Mouse (Mus musculus) stomach, postnatal 0 days (tissue): ENCODE results near the gene Iqcg. TPM values are rescaled to one million over a fixed set of nuclear protein-coding genes. Genes with fewer than 3 reads are reported as not detected.
"Not testable (repeated sequence)": the region's sequence is repeated elsewhere in the genome, so short reads cannot be mapped to it uniquely, and the experiment has no call there.

Source experiments
- ATAC-seq: fragments of 200-750 bp; cut with Nextera tagmentation; 2 replicates; pipeline ENCODE4 v1.8.0; 2017; ENCODE audit not compliant: low FRiP score, low TSS enrichment
- DNase-seq: peaks from one replicate; pipeline ENCODE4 v3.0.0-alpha.2; 2016; ENCODE audit warnings: low spot score
- H3K27ac ChIP-seq: fragments of 300-500 bp; sonication (generic); replicated peaks from 2 replicates; pipeline ENCODE4 v1.5.1; 2014; ENCODE audit warnings: mild to moderate bottlenecking, control low read depth
- H3K27me3 ChIP-seq: fragments of 300-500 bp; sonication (generic); 2 replicates; pipeline ENCODE4 v1.6.1; 2014; ENCODE audit warnings: low read length; ENCODE audit not compliant: control insufficient read depth, insufficient read depth
- H3K36me3 ChIP-seq: fragments of 300-500 bp; sonication (generic); 2 replicates; pipeline ENCODE4 v1.6.1; 2014; ENCODE audit warnings: low read length, mixed read lengths; ENCODE audit not compliant: control insufficient read depth, insufficient read depth
- H3K4me1 ChIP-seq: fragments of 300-500 bp; sonication (generic); replicated peaks from 2 replicates; pipeline ENCODE4 v1.6.1; 2014; ENCODE audit warnings: antibody characterized with exemption; ENCODE audit not compliant: control insufficient read depth, insufficient read depth
- H3K4me2 ChIP-seq: fragments of 300-500 bp; sonication (generic); replicated peaks from 2 replicates; pipeline ENCODE4 v1.6.1; 2014; ENCODE audit warnings: low read depth, mild to moderate bottlenecking, control low read depth, moderate library complexity
- H3K4me3 ChIP-seq: fragments of 300-500 bp; sonication (generic); 2 replicates; pipeline ENCODE4 v1.5.1; 2014; ENCODE audit warnings: low read depth, low read length, control low read depth
- H3K9ac ChIP-seq: fragments of 300-500 bp; sonication (generic); 2 replicates; pipeline ENCODE4 v1.6.1; 2014; ENCODE audit warnings: mild to moderate bottlenecking, low read length, control low read depth, mixed read lengths
- H3K9me3 ChIP-seq: fragments of 300-500 bp; sonication (generic); 2 replicates; pipeline ENCODE4 v1.6.1; 2016; ENCODE audit warnings: low read length; ENCODE audit not compliant: control insufficient read depth
- CTCF ChIP-seq: IDR thresholded peaks from 2 replicates; pipeline ENCODE4 v1.5.1; 2016; ENCODE audit warnings: antibody characterized with exemption, low read depth, mild to moderate bottlenecking, moderate library complexity
- EP300 ChIP-seq: optimal IDR thresholded peaks from 2 replicates; pipeline ENCODE3; 2016; ENCODE audit warnings: antibody characterized with exemption
- WGBS: fragments of 180-500 bp; shearing (Covaris S2); extraction: QIAGEN DNeasy Blood & Tissue Kit; methylation state at CpG from one replicate; pipeline ENCODE4 v1.1.7; 2014; 5-methylcytosine and 5-hydroxymethylcytosine counted together
- polyA plus RNA-seq: library from polyadenylated mRNA; unstranded; fragments of >200 nt; fragmentation: Nextera tagmentation; extraction: Ambion mirVana; gene quantifications from 2 replicates; pipeline ENCODE4 v1.2.1, GENCODE M21; 2015

Gene Iqcg
- polyA plus RNA-seq, 1 experiment from 2014 or later: 0.98 TPM

- Histone ChIP-seq H3K9me3 (no peaks in the 10 kb centered on the region), H3K36me3 (0 out of 2 replicates have a peak, but pooled peaks cover 10% of the 10 kb centered on the region), H3K4me3 (peak overlapping the region; percentile 77; the same call in 1 of the 2 replicates), H3K27ac (no peak overlapping the region), H3K4me2 (peak overlapping the region; percentile 73), H3K27me3 (no peaks in the 10 kb centered on the region), H3K4me1 (peaks cover 7% of the 10 kb centered on the region), H3K9ac (0 out of 2 replicates have a peak overlapping the region, but pooled peaks have one; percentile 38)
- 92% methylated on average over 16 of the region's 16 CpGs for WGBS
- DNase-seq (no peak), ATAC-seq (no peak)
- TF ChIP-seq EP300 (no peak), CTCF (no peak)
These were observed 2.0 kb upstream of the Iqcg start for GRCm38 (mm10) chr16:33058033-33058432.

GRCm38 (mm10) chr16:33056786-33057185 is 768 bp upstream of the Iqcg start:
- Histone ChIP-seq H3K36me3 (0 out of 2 replicates have a peak, but pooled peaks cover 10% of the 10 kb centered on the region), H3K4me3 (peak overlapping the region; percentile 77), H3K27me3 (no peaks in the 10 kb centered on the region), H3K4me2 (peak overlapping the region; percentile 73), H3K4me1 (peaks cover 6% of the 10 kb centered on the region), H3K9me3 (no peaks in the 10 kb centered on the region), H3K9ac (peak overlapping the region; percentile 78), H3K27ac (peak overlapping the region; percentile 90)
- under 1% methylated on average over 24 of the region's 24 CpGs for WGBS
- DNase-seq (no peak), ATAC-seq (peak; percentile 48)
- TF ChIP-seq EP300 (no peak), CTCF (no peak)

- no peak for DNase-seq
- H3K9ac ChIP-seq: no peak overlapping the region
These were observed 363 bp downstream of the Iqcg start for GRCm38 (mm10) chr16:33055655-33056054.

GRCm38 (mm10) chr16:33054927-33055326 is 1.1 kb downstream of the Iqcg start:
- not testable (repeated sequence) for H3K9me3 ChIP-seq, H3K9ac ChIP-seq, H3K4me3 ChIP-seq, H3K27ac ChIP-seq, ATAC-seq, DNase-seq, H3K4me2 ChIP-seq, H3K27me3 ChIP-seq, H3K4me1 ChIP-seq
- 90% methylated on average over 2 of the region's 2 CpGs for WGBS
- 0 out of 2 replicates have a peak, but pooled peaks cover 10% of the 10 kb centered on the region for H3K36me3 ChIP-seq

More at GRCm38 (mm10) chr16:33055655-33056054, 363 bp downstream of the Iqcg start:
- Histone ChIP-seq H3K4me1 (peaks cover 6% of the 10 kb centered on the region), H3K36me3 (0 out of 2 replicates have a peak, but pooled peaks cover 10% of the 10 kb centered on the region), H3K9me3 (no peaks in the 10 kb centered on the region), H3K4me3 (peak overlapping the region; percentile 77), H3K27me3 (no peaks in the 10 kb centered on the region), H3K4me2 (peak overlapping the region; percentile 73), H3K27ac (no peak overlapping the region)
- ATAC-seq: peak; percentile 18; the same call in 1 of the 2 replicates
- WGBS: 18% methylated on average over 10 of the region's 10 CpGs
- no peak for TF ChIP-seq EP300
- TF ChIP-seq CTCF: no peak

GRCm38 (mm10) chr16:33053141-33053540 is 2.9 kb downstream of the Iqcg start:
- 73% methylated on average over 5 of the region's 5 CpGs for WGBS
- peaks cover 6% of the 10 kb centered on the region for H3K4me1 ChIP-seq
- H3K27ac ChIP-seq: no peak overlapping the region
- ATAC-seq: no peak
- H3K4me3 ChIP-seq: no peak overlapping the region
- TF ChIP-seq CTCF: no peak
- TF ChIP-seq EP300: no peak
- H3K9me3 ChIP-seq: no peaks in the 10 kb centered on the region
- H3K4me2 ChIP-seq: no peak overlapping the region
- H3K27me3 ChIP-seq: no peaks in the 10 kb centered on the region
- no peak for DNase-seq
- H3K36me3 ChIP-seq: 0 out of 2 replicates have a peak, but pooled peaks cover 3% of the 10 kb centered on the region
- H3K9ac ChIP-seq: no peak overlapping the region

- Histone ChIP-seq H3K4me1 (no peaks in the 10 kb centered on the region), H3K4me2 (no peak overlapping the region), H3K9me3 (no peaks in the 10 kb centered on the region), H3K36me3 (no peaks in the 10 kb centered on the region), H3K27ac (no peak overlapping the region), H3K9ac (no peak overlapping the region), H3K27me3 (no peaks in the 10 kb centered on the region), H3K4me3 (no peak overlapping the region)
- 92% methylated on average over 16 of the region's 16 CpGs for WGBS
- DNase-seq (no peak), ATAC-seq (no peak)
- TF ChIP-seq EP300: no peak
- no peak for TF ChIP-seq CTCF
These were observed 6.2 kb downstream of the Iqcg start for GRCm38 (mm10) chr16:33049809-33050208.
